Mouse (Mus musculus): ENCODE results near the gene Scgn.

The Scgn gene

DNA sequence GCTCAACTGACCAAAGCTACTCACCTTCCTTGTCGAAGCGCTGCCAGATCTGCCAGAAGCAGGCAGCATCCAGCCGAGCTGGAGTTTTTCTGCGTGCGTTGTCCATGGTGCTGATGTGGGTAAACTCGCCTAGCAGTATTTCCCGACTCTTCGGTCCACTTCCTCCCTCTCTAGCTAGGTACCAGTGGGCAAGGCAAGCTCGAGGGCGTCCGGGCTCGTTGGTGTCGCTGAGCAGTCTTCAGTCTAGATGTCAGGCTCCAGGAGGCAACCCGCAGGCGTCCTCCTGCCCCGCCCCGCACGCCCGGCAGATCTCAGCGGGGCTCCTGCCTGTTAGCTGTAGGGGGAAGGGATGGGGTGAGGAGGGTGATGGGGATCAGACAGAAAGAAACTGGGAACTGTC, at the start of gene Scgn:
TSS of gene Scgn (minus strand) at position 287 of the 400 bp plus-strand sequence.
- Histone ChIP-seq H3K27me3 (ENCODE audit: insufficient read depth, low read length) (peaks cover 11% of the 10 kb centered on the region; the same call in 1 of the 2 replicates), H3K4me3 (replicated peaks; ENCODE audit: low read length) (peak within 1 kb of the TSS; percentile 60), H3K9me3 (ENCODE audit: low read length) (no peaks in the 10 kb centered on the region), H3K4me1 (replicated peaks; ENCODE audit: low read depth, low read length) (peaks cover 58% of the 10 kb centered on the region), H3K36me3 (ENCODE audit: insufficient read depth, low read length) (no peaks in the 10 kb centered on the region)
- TF ChIP-seq NANOG (IDR thresholded peaks at IDR 0.05; ENCODE audit: borderline replicate concordance, low read length) (no peak), CTCF (conservative IDR thresholded peaks at IDR 0.05; ENCODE audit: low read length) (no peak), POU5F1 (IDR thresholded peaks at IDR 0.05; ENCODE audit: borderline replicate concordance, low read length) (no peak)

DNA sequence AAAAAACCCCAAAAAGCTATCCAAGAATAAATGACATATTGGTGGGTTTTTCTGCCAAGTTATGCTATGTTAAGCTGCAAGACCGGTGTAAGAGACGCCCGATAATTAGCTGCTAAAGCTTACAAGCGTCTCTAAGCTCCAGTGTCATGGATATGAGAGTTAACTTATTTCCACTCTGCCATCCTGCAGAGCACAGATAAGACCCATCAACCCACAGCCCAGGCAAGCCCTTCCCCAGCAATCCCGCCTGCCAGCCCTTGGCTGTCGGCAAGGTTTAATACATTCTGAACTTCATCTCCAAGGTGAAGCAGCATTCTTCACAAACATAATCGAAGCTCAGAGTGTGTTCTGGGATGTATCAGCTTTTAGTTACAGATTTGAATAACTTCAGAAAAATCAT, 49.2 kb upstream of the Scgn start:
- Histone ChIP-seq H3K4me3 (replicated peaks; ENCODE audit: low read length) (no peak overlapping the region), H3K27me3 (ENCODE audit: insufficient read depth, low read length) (no peaks in the 10 kb centered on the region), H3K4me1 (replicated peaks; ENCODE audit: low read depth, low read length) (no peaks in the 10 kb centered on the region), H3K9me3 (ENCODE audit: low read length) (no peaks in the 10 kb centered on the region), H3K36me3 (ENCODE audit: insufficient read depth, low read length) (peaks cover 26% of the 10 kb centered on the region)
- TF ChIP-seq NANOG (IDR thresholded peaks at IDR 0.05; ENCODE audit: borderline replicate concordance, low read length) (no peak), POU5F1 (IDR thresholded peaks at IDR 0.05; ENCODE audit: borderline replicate concordance, low read length) (no peak), CTCF (conservative IDR thresholded peaks at IDR 0.05; ENCODE audit: low read length) (no peak)

DNA sequence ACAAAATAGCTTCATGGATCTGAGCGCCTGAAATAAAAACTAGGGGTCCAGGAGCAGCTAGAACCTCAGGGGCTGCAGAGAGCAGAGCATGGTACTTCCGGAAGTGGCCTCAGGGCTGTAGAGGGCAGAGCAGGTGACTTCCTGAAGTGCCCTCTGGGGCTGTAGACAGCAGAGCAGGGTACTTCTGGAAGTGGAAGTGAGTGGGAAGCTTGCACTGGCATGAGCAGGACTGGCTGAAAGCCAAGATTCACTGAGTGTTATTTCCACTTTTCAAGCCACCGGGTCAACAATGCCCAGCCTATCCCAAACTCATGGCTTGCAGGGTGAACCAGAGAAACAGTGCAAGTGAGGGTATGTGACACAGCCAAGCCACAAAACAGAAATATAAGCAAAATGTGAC, 46.5 kb upstream of the Scgn start:
- H3K36me3 ChIP-seq (ENCODE audit: insufficient read depth, low read length), result peaks cover 9% of the 10 kb centered on the region
- no peaks in the 10 kb centered on the region for H3K4me1 ChIP-seq (replicated peaks; ENCODE audit: low read depth, low read length)
- H3K4me3 ChIP-seq (replicated peaks; ENCODE audit: low read length), result no peak overlapping the region
- TF ChIP-seq POU5F1 (IDR thresholded peaks at IDR 0.05; ENCODE audit: borderline replicate concordance, low read length) (no peak), CTCF (conservative IDR thresholded peaks at IDR 0.05; ENCODE audit: low read length) (no peak), NANOG (IDR thresholded peaks at IDR 0.05; ENCODE audit: borderline replicate concordance, low read length) (no peak)
- no peaks in the 10 kb centered on the region for H3K27me3 ChIP-seq (ENCODE audit: insufficient read depth, low read length)
- H3K9me3 ChIP-seq (ENCODE audit: low read length), result no peaks in the 10 kb centered on the region

GRCm38 (mm10) chr13:24036150-24036549, 45.1 kb upstream of the Scgn start:
- no peaks in the 10 kb centered on the region for H3K27me3 ChIP-seq (ENCODE audit: insufficient read depth, low read length)
- TF ChIP-seq NANOG (IDR thresholded peaks at IDR 0.05; ENCODE audit: borderline replicate concordance, low read length), result no peak
- TF ChIP-seq CTCF (conservative IDR thresholded peaks at IDR 0.05; ENCODE audit: low read length), result no peak
- TF ChIP-seq POU5F1 (IDR thresholded peaks at IDR 0.05; ENCODE audit: borderline replicate concordance, low read length), result no peak
- H3K36me3 ChIP-seq (ENCODE audit: insufficient read depth, low read length), result peaks cover 2% of the 10 kb centered on the region
- H3K4me1 ChIP-seq (replicated peaks; ENCODE audit: low read depth, low read length), result no peaks in the 10 kb centered on the region
- no peaks in the 10 kb centered on the region for H3K9me3 ChIP-seq (ENCODE audit: low read length)
- no peak overlapping the region for H3K4me3 ChIP-seq (replicated peaks; ENCODE audit: low read length)

GRCm38 (mm10) chr13:24027191-24028170, 36.5 kb upstream of the Scgn start:
- Histone ChIP-seq H3K4me3 (replicated peaks; ENCODE audit: low read length) (peak overlapping the region; percentile 61), H3K4me1 (replicated peaks; ENCODE audit: low read depth, low read length) (peaks cover 4% of the 10 kb centered on the region; the same call in 1 of the 2 replicates)
- TF ChIP-seq CTCF (conservative IDR thresholded peaks at IDR 0.05; ENCODE audit: low read length) (0 out of 2 replicates have a peak, but pooled peaks have one; percentile 9), POU5F1 (IDR thresholded peaks at IDR 0.05; ENCODE audit: borderline replicate concordance, low read length) (no peak), NANOG (IDR thresholded peaks at IDR 0.05; ENCODE audit: borderline replicate concordance, low read length) (no peak)

GRCm38 (mm10) chr13:24018515-24018914, 27.5 kb upstream of the Scgn start:
- H3K9me3 ChIP-seq (ENCODE audit: low read length), result no peaks in the 10 kb centered on the region
- TF ChIP-seq POU5F1 (IDR thresholded peaks at IDR 0.05; ENCODE audit: borderline replicate concordance, low read length) (no peak), CTCF (conservative IDR thresholded peaks at IDR 0.05; ENCODE audit: low read length) (no peak)
- no peaks in the 10 kb centered on the region for H3K36me3 ChIP-seq (ENCODE audit: insufficient read depth, low read length)
- H3K27me3 ChIP-seq (ENCODE audit: insufficient read depth, low read length), result no peaks in the 10 kb centered on the region
- H3K4me3 ChIP-seq (replicated peaks; ENCODE audit: low read length), result no peak overlapping the region
- H3K4me1 ChIP-seq (replicated peaks; ENCODE audit: low read depth, low read length), result no peaks in the 10 kb centered on the region

More at GRCm38 (mm10) chr13:24027191-24028170, 36.5 kb upstream of the Scgn start:
- Histone ChIP-seq H3K36me3 (ENCODE audit: insufficient read depth, low read length) (no peaks in the 10 kb centered on the region), H3K27me3 (ENCODE audit: insufficient read depth, low read length) (no peaks in the 10 kb centered on the region), H3K9me3 (ENCODE audit: low read length) (no peaks in the 10 kb centered on the region)

- peaks cover 21% of the 10 kb centered on the region for H3K27me3 ChIP-seq (ENCODE audit: insufficient read depth, low read length)
- H3K36me3 ChIP-seq (ENCODE audit: insufficient read depth, low read length), result no peaks in the 10 kb centered on the region
- H3K4me1 ChIP-seq (replicated peaks; ENCODE audit: low read depth, low read length), result peaks cover 26% of the 10 kb centered on the region
- no peaks in the 10 kb centered on the region for H3K9me3 ChIP-seq (ENCODE audit: low read length)
- TF ChIP-seq NANOG (IDR thresholded peaks at IDR 0.05; ENCODE audit: borderline replicate concordance, low read length), result no peak
- TF ChIP-seq CTCF (conservative IDR thresholded peaks at IDR 0.05; ENCODE audit: low read length), result no peak
- no peak for TF ChIP-seq POU5F1 (IDR thresholded peaks at IDR 0.05; ENCODE audit: borderline replicate concordance, low read length)
- no peak overlapping the region for H3K4me3 ChIP-seq (replicated peaks; ENCODE audit: low read length)
Observed at GRCm38 (mm10) chr13:24005528-24005927, 14.5 kb upstream of the Scgn start.

GRCm38 (mm10) chr13:24001797-24002196, 10.8 kb upstream of the Scgn start:
- TF ChIP-seq CTCF (conservative IDR thresholded peaks at IDR 0.05; ENCODE audit: low read length) (no peak), NANOG (IDR thresholded peaks at IDR 0.05; ENCODE audit: borderline replicate concordance, low read length) (0 out of 2 replicates have a peak, but pooled peaks have one; percentile 16)
- H3K27me3 ChIP-seq (ENCODE audit: insufficient read depth, low read length), result peaks cover 28% of the 10 kb centered on the region
- H3K4me1 ChIP-seq (replicated peaks; ENCODE audit: low read depth, low read length), result peaks cover 36% of the 10 kb centered on the region
- H3K4me3 ChIP-seq (replicated peaks; ENCODE audit: low read length), result no peak overlapping the region
- H3K9me3 ChIP-seq (ENCODE audit: low read length), result no peaks in the 10 kb centered on the region
- H3K36me3 ChIP-seq (ENCODE audit: insufficient read depth, low read length), result no peaks in the 10 kb centered on the region
